Mouse (Mus musculus) embryonic facial prominence, embryonic 13.5 days (tissue): ENCODE measurements at regions not wholly inside any gene's neighbourhood (a gene's known extent, or its start where the extent isn't known, plus 50 kb on each side); places are given as distances from the start of the nearest gene placed in this dataset.

Experiments
- ATAC-seq: fragments of 200-750 bp; cut with Nextera tagmentation; 2 replicates; pipeline ENCODE4 v1.8.0; 2017; ENCODE audit warnings: low read depth; ENCODE audit not compliant: insufficient number of reproducible peaks, insufficient read depth, low FRiP score, low TSS enrichment
- H3K27ac ChIP-seq: fragments of 300-500 bp; sonication (generic); 2 replicates; pipeline ENCODE4 v1.5.1; 2015; ENCODE audit warnings: moderate library complexity, mild to moderate bottlenecking, inconsistent platforms
- H3K27me3 ChIP-seq: fragments of 300-500 bp; sonication (generic); 2 replicates; pipeline ENCODE4 v1.6.1; 2015; ENCODE audit warnings: mild to moderate bottlenecking, inconsistent platforms
- H3K36me3 ChIP-seq: fragments of 300-500 bp; sonication (generic); 2 replicates; pipeline ENCODE4 v1.6.1; 2015; ENCODE audit warnings: mild to moderate bottlenecking, inconsistent platforms
- H3K4me1 ChIP-seq: fragments of 300-500 bp; sonication (generic); 2 replicates; pipeline ENCODE4 v1.6.1; 2015; ENCODE audit warnings: inconsistent platforms
- H3K4me2 ChIP-seq: fragments of 300-500 bp; sonication (generic); 2 replicates; pipeline ENCODE4 v1.6.1; 2015; ENCODE audit warnings: moderate library complexity, mild to moderate bottlenecking, inconsistent platforms
- H3K4me3 ChIP-seq: fragments of 300-500 bp; sonication (generic); 2 replicates; pipeline ENCODE4 v1.5.1; 2015; ENCODE audit warnings: mild to moderate bottlenecking, inconsistent platforms
- H3K9ac ChIP-seq: fragments of 300-500 bp; sonication (generic); 2 replicates; pipeline ENCODE4 v1.6.1; 2015; ENCODE audit warnings: mild to moderate bottlenecking, inconsistent platforms
- H3K9me3 ChIP-seq: fragments of 300-500 bp; sonication (generic); 2 replicates; pipeline ENCODE4 v1.6.1; 2016; ENCODE audit warnings: inconsistent platforms
- WGBS: fragments of 180-500 bp; shearing (Covaris S2); methylation state at CpG from one replicate; pipeline ENCODE4 v1.1.7; 2015; ENCODE audit warnings: mixed read lengths; 5-methylcytosine and 5-hydroxymethylcytosine counted together

GRCm38 (mm10) chr12:10658826-10659225 is 268.3 kb downstream of the Rdh14 start:
- Histone ChIP-seq H3K9ac (no peak overlapping the region), H3K27me3 (no peaks in the 10 kb centered on the region), H3K36me3 (no peaks in the 10 kb centered on the region), H3K4me1 (no peaks in the 10 kb centered on the region), H3K4me3 (no peak overlapping the region), H3K9me3 (no peaks in the 10 kb centered on the region), H3K27ac (no peak overlapping the region), H3K4me2 (no peak overlapping the region)
- no peak for ATAC-seq
- 65% methylated on average over 2 of the region's 2 CpGs for WGBS

GRCm38 (mm10) chr12:10686747-10687146 is 296.2 kb downstream of the Rdh14 start:
- H3K4me3 ChIP-seq: no peak overlapping the region
- WGBS: 72% methylated on average over 4 of the region's 4 CpGs
- no peak overlapping the region for H3K9ac ChIP-seq
- H3K27me3 ChIP-seq: no peaks in the 10 kb centered on the region
- H3K4me1 ChIP-seq: no peaks in the 10 kb centered on the region
- no peak for ATAC-seq
- no peaks in the 10 kb centered on the region for H3K36me3 ChIP-seq
- H3K9me3 ChIP-seq: no peaks in the 10 kb centered on the region
- no peak overlapping the region for H3K4me2 ChIP-seq
- no peak overlapping the region for H3K27ac ChIP-seq
